Mouse (Mus musculus) lung, embryonic 15.5 days (tissue): Measurements from ENCODE around the gene Mgea5. TPM values are rescaled to one million over a fixed set of nuclear protein-coding genes. Genes with fewer than 3 reads are reported as not detected.

Experiments used
- ATAC-seq: fragments of 200-750 bp; cut with Nextera tagmentation; 2 replicates; pipeline ENCODE4 v1.8.0; 2017; ENCODE audit warnings: moderate number of reproducible peaks, borderline replicate concordance; ENCODE audit not compliant: low FRiP score, low TSS enrichment; ENCODE audit errors: extremely low read depth
- H3K27ac ChIP-seq: fragments of 300-500 bp; sonication (generic); 2 replicates; pipeline ENCODE4 v1.5.1; 2015; ENCODE audit warnings: moderate library complexity, mild to moderate bottlenecking, inconsistent platforms
- H3K27me3 ChIP-seq: fragments of 300-500 bp; sonication (generic); 2 replicates; pipeline ENCODE4 v1.6.1; 2015; ENCODE audit warnings: inconsistent platforms
- H3K36me3 ChIP-seq: fragments of 300-500 bp; sonication (generic); 2 replicates; pipeline ENCODE4 v1.6.1; 2015; ENCODE audit warnings: inconsistent platforms
- H3K4me1 ChIP-seq: fragments of 300-500 bp; sonication (generic); 2 replicates; pipeline ENCODE4 v1.6.1; 2015; ENCODE audit warnings: inconsistent platforms
- H3K4me2 ChIP-seq: fragments of 300-500 bp; sonication (generic); 2 replicates; pipeline ENCODE4 v1.6.1; 2015; ENCODE audit warnings: inconsistent platforms, mild to moderate bottlenecking, moderate library complexity
- H3K4me3 ChIP-seq: fragments of 300-500 bp; sonication (generic); 2 replicates; pipeline ENCODE4 v1.5.1; 2015; ENCODE audit warnings: mild to moderate bottlenecking, inconsistent platforms
- H3K9ac ChIP-seq: fragments of 300-500 bp; sonication (generic); 2 replicates; pipeline ENCODE4 v1.6.1; 2015; ENCODE audit warnings: inconsistent platforms
- H3K9me3 ChIP-seq: fragments of 300-500 bp; sonication (generic); 2 replicates; pipeline ENCODE4 v1.6.1; 2016; ENCODE audit warnings: inconsistent platforms
- WGBS: fragments of 180-500 bp; shearing (Covaris S2); methylation state at CpG from one replicate; pipeline ENCODE4 v1.1.7; 2015; 5-methylcytosine and 5-hydroxymethylcytosine counted together
- polyA plus RNA-seq: library from polyadenylated mRNA; unstranded; fragments of >200 nt; fragmentation: Nextera tagmentation; extraction: Ambion mirVana; gene quantifications from 2 replicates; pipeline ENCODE4 v1.2.1, GENCODE M21; 2015

Mgea5 gene
- 44.7 and 51.9 TPM in 2 replicates for polyA plus RNA-seq

- WGBS = under 1% methylated on average over 61 of the region's 71 CpGs
- peaks cover 26% of the 10 kb centered on the region for H3K4me1 ChIP-seq
- H3K27me3 ChIP-seq = no peaks in the 10 kb centered on the region
- peak within 1 kb of the TSS; percentile 98 for H3K9ac ChIP-seq
- peak within 1 kb of the TSS; percentile 97 for H3K4me3 ChIP-seq
- H3K36me3 ChIP-seq = peaks cover 9% of the 10 kb centered on the region; the same call in 1 of the 2 replicates
- peak; percentile 98 for ATAC-seq
- H3K4me2 ChIP-seq = peak within 1 kb of the TSS; percentile 67
- no peaks in the 10 kb centered on the region for H3K9me3 ChIP-seq
- H3K27ac ChIP-seq = peak within 1 kb of the TSS; percentile 97
Observed at GRCm38 (mm10) chr19:45783181-45783932, at the start of gene Mgea5. Gene Mgea5, minus strand, starts transcription at chr19:45783837.

- 28% methylated on average over 2 of the region's 2 CpGs for WGBS
- Histone ChIP-seq H3K4me2 (no peak overlapping the region), H3K4me3 (no peak overlapping the region)
Observed at GRCm38 (mm10) chr19:45830679-45831078, 47.0 kb upstream of the Mgea5 start.

GRCm38 (mm10) chr19:45827736-45828135 lies 44.1 kb upstream of the Mgea5 start:
- WGBS = 94% methylated on average over 3 of the region's 3 CpGs
- Histone ChIP-seq H3K9me3 (no peaks in the 10 kb centered on the region), H3K4me2 (no peak overlapping the region), H3K27me3 (no peaks in the 10 kb centered on the region), H3K27ac (no peak overlapping the region), H3K36me3 (no peaks in the 10 kb centered on the region), H3K4me1 (no peaks in the 10 kb centered on the region), H3K4me3 (no peak overlapping the region), H3K9ac (no peak overlapping the region)
- ATAC-seq = no peak

More at GRCm38 (mm10) chr19:45830679-45831078, 47.0 kb upstream of the Mgea5 start:
- no peak overlapping the region for H3K9ac ChIP-seq
- ATAC-seq = no peak
- no peaks in the 10 kb centered on the region for H3K9me3 ChIP-seq
- no peaks in the 10 kb centered on the region for H3K27me3 ChIP-seq
- no peak overlapping the region for H3K27ac ChIP-seq
- no peaks in the 10 kb centered on the region for H3K36me3 ChIP-seq
- no peaks in the 10 kb centered on the region for H3K4me1 ChIP-seq

GRCm38 (mm10) chr19:45827125-45827524 lies 43.5 kb upstream of the Mgea5 start:
- ATAC-seq = no peak
- Histone ChIP-seq H3K9me3 (no peaks in the 10 kb centered on the region), H3K4me1 (0 out of 2 replicates have a peak, but pooled peaks cover under 1% of the 10 kb centered on the region), H3K27ac (no peak overlapping the region), H3K4me3 (no peak overlapping the region), H3K27me3 (no peaks in the 10 kb centered on the region), H3K36me3 (no peaks in the 10 kb centered on the region), H3K9ac (no peak overlapping the region), H3K4me2 (no peak overlapping the region)
- WGBS = 40% methylated on average over 5 of the region's 5 CpGs

- H3K36me3 ChIP-seq = no peaks in the 10 kb centered on the region
- no peak overlapping the region for H3K4me2 ChIP-seq
- no peaks in the 10 kb centered on the region for H3K9me3 ChIP-seq
- H3K4me1 ChIP-seq = peaks cover 6% of the 10 kb centered on the region; the same call in 1 of the 2 replicates
- no peak overlapping the region for H3K27ac ChIP-seq
- H3K9ac ChIP-seq = no peak overlapping the region
- WGBS = 57% methylated on average over 3 of the region's 3 CpGs
- no peak for ATAC-seq
- H3K27me3 ChIP-seq = no peaks in the 10 kb centered on the region
- no peak overlapping the region for H3K4me3 ChIP-seq
Observed at GRCm38 (mm10) chr19:45826146-45826545, 42.5 kb upstream of the Mgea5 start.

GRCm38 (mm10) chr19:45821832-45822231 lies 38.2 kb upstream of the Mgea5 start:
- WGBS = 59% methylated on average over 5 of the region's 5 CpGs
- Histone ChIP-seq H3K9ac (no peak overlapping the region), H3K36me3 (no peaks in the 10 kb centered on the region), H3K27ac (no peak overlapping the region), H3K9me3 (no peaks in the 10 kb centered on the region), H3K4me3 (no peak overlapping the region), H3K27me3 (no peaks in the 10 kb centered on the region), H3K4me1 (peaks cover 27% of the 10 kb centered on the region), H3K4me2 (no peak overlapping the region)
- no peak for ATAC-seq

- peak overlapping the region; percentile 56; the same call in 1 of the 2 replicates for H3K27ac ChIP-seq
- no peaks in the 10 kb centered on the region for H3K36me3 ChIP-seq
- no peak overlapping the region for H3K9ac ChIP-seq
- 39% methylated on average over 11 of the region's 11 CpGs for WGBS
- H3K9me3 ChIP-seq = no peaks in the 10 kb centered on the region
- 0 out of 2 replicates have a peak, but pooled peaks cover 6% of the 10 kb centered on the region for H3K27me3 ChIP-seq
- no peak overlapping the region for H3K4me3 ChIP-seq
- ATAC-seq = no peak
- H3K4me2 ChIP-seq = no peak overlapping the region
- H3K4me1 ChIP-seq = peaks cover 47% of the 10 kb centered on the region
Observed at GRCm38 (mm10) chr19:45817816-45818490, 34.3 kb upstream of the Mgea5 start.

GRCm38 (mm10) chr19:45816727-45817126 lies 33.1 kb upstream of the Mgea5 start:
- Histone ChIP-seq H3K4me3 (no peak overlapping the region), H3K27me3 (0 out of 2 replicates have a peak, but pooled peaks cover 6% of the 10 kb centered on the region), H3K4me1 (peaks cover 54% of the 10 kb centered on the region), H3K9me3 (no peaks in the 10 kb centered on the region), H3K4me2 (peak overlapping the region; percentile 86), H3K27ac (peak overlapping the region; percentile 27), H3K36me3 (no peaks in the 10 kb centered on the region), H3K9ac (no peak overlapping the region)
- ATAC-seq = no peak
- 17% methylated on average over 8 of the region's 8 CpGs for WGBS

- H3K4me1 ChIP-seq = peaks cover 53% of the 10 kb centered on the region
- no peaks in the 10 kb centered on the region for H3K36me3 ChIP-seq
- 0 out of 2 replicates have a peak, but pooled peaks cover 6% of the 10 kb centered on the region for H3K27me3 ChIP-seq
- peak within 1 kb of the TSS; percentile 27 for H3K27ac ChIP-seq
- peak within 1 kb of the TSS; percentile 15 for H3K9ac ChIP-seq
- H3K9me3 ChIP-seq = no peaks in the 10 kb centered on the region
- peak within 1 kb of the TSS; percentile 41 for H3K4me3 ChIP-seq
- H3K4me2 ChIP-seq = peak within 1 kb of the TSS; percentile 86
- peak; percentile 65; the same call in 1 of the 2 replicates for ATAC-seq
- under 1% methylated on average over 28 of the region's 29 CpGs for WGBS
Observed at GRCm38 (mm10) chr19:45815831-45816405, 32.3 kb upstream of the Mgea5 start, which contains the start of gene Kcnip2. Gene Kcnip2, minus strand, starts transcription at chr19:45816061.

GRCm38 (mm10) chr19:45815170-45815569 lies 31.5 kb upstream of the Mgea5 start:
- WGBS = 49% methylated on average over 10 of the region's 10 CpGs
- Histone ChIP-seq H3K4me2 (peak overlapping the region; percentile 86), H3K9ac (peak overlapping the region; percentile 15; the same call in 1 of the 2 replicates), H3K4me3 (peak overlapping the region; percentile 41), H3K27ac (no peak overlapping the region), H3K9me3 (no peaks in the 10 kb centered on the region), H3K36me3 (no peaks in the 10 kb centered on the region), H3K4me1 (peaks cover 53% of the 10 kb centered on the region), H3K27me3 (0 out of 2 replicates have a peak, but pooled peaks cover 6% of the 10 kb centered on the region)
- no peak for ATAC-seq

GRCm38 (mm10) chr19:45813801-45814200 lies 30.2 kb upstream of the Mgea5 start:
- Histone ChIP-seq H3K4me3 (no peak overlapping the region), H3K9me3 (no peaks in the 10 kb centered on the region), H3K36me3 (no peaks in the 10 kb centered on the region), H3K9ac (no peak overlapping the region), H3K27me3 (0 out of 2 replicates have a peak, but pooled peaks cover 6% of the 10 kb centered on the region), H3K27ac (no peak overlapping the region), H3K4me2 (no peak overlapping the region), H3K4me1 (peaks cover 52% of the 10 kb centered on the region)
- 9% methylated on average over 12 of the region's 12 CpGs for WGBS
- ATAC-seq = peak; percentile 33; the same call in 1 of the 2 replicates
